Mouse (Mus musculus) MEL (cell line): ENCODE measurements around the gene Pole4.

Experiments
- CTCF ChIP-seq, 3 experiments: IDR thresholded peaks in 2 of 3; conservative IDR thresholded peaks in 1 of 3; 2 replicates each; pipeline ENCODE4 v1.5.1; 2011 to 2012; ENCODE audit warnings: low read length in 3 of 3, low read depth in 2 of 3, mild to moderate bottlenecking in 2 of 3, improper control_type of control experiment in 1 of 3, inconsistent platforms in 1 of 3, mixed read lengths in 1 of 3, moderate library complexity in 1 of 3; ENCODE audit not compliant: control insufficient read depth in 1 of 3, insufficient read depth in 1 of 3, poor library complexity in 1 of 3, severe bottlenecking in 1 of 3
- EP300 ChIP-seq, 2 experiments: IDR thresholded peaks; 2 replicates each; pipeline ENCODE4 v1.6.1; 2011; ENCODE audit warnings: improper control_type of control experiment in 2 of 2, low read length in 2 of 2, low read depth in 1 of 2, mild to moderate bottlenecking in 1 of 2
- MXI1 ChIP-seq: IDR thresholded peaks from 2 replicates; pipeline ENCODE4 v1.6.1; 2011; ENCODE audit warnings: mild to moderate bottlenecking, low read depth, low read length, improper control_type of control experiment
- POLR2A ChIP-seq, 2 experiments: IDR thresholded peaks; 2 replicates each; pipeline ENCODE4 v1.6.1; 2011 to 2012; ENCODE audit warnings: low read length in 2 of 2, mild to moderate bottlenecking in 2 of 2, control low read depth in 1 of 2, improper control_type of control experiment in 1 of 2, low read depth in 1 of 2, moderate library complexity in 1 of 2; ENCODE audit not compliant: control insufficient read depth in 1 of 2, insufficient read depth in 1 of 2, poor library complexity in 1 of 2
- RCOR1 ChIP-seq: IDR thresholded peaks from 2 replicates; pipeline ENCODE4 v1.6.1; 2012; ENCODE audit warnings: low read depth, mild to moderate bottlenecking, inconsistent platforms, low read length, improper control_type of control experiment
- UBTF ChIP-seq: IDR thresholded peaks from 2 replicates; pipeline ENCODE4 v1.6.1; 2012; ENCODE audit warnings: low read depth, mild to moderate bottlenecking, inconsistent platforms, low read length, improper control_type of control experiment, moderate library complexity, borderline replicate concordance; ENCODE audit not compliant: insufficient read depth

GRCm38 (mm10) chr6:82753638-82754361 is 48.6 kb upstream of the Pole4 start:
- TF ChIP-seq CTCF (IDR thresholded peaks at IDR 0.05 in 2 of 3, conservative IDR thresholded peaks at IDR 0.05 in 1 of 3; ENCODE audit: control insufficient read depth in 1 of 3, insufficient read depth in 1 of 3, low read depth in 2 of 3, low read length in 3 of 3, poor library complexity in 1 of 3, severe bottlenecking in 1 of 3) (peak in 2 of 3 experiments; percentile 34; a peak in 2 of 6 replicates), POLR2A (IDR thresholded peaks at IDR 0.05; ENCODE audit: control insufficient read depth in 1 of 2, insufficient read depth in 1 of 2, low read depth in 1 of 2, low read length in 2 of 2, poor library complexity in 1 of 2) (no peak), EP300 (IDR thresholded peaks at IDR 0.05; ENCODE audit: low read depth in 1 of 2, low read length in 2 of 2) (peak in 1 of 2 experiments; percentile 40; a peak in 1 of 4 replicates), MXI1 (no peak), RCOR1 (peak; percentile 34; the same call in 1 of the 2 replicates), UBTF (no peak)
